Mouse (Mus musculus): ENCODE data around the gene Olfr530.

GRCm38 (mm10) chr7:140333717-140334116, 42.4 kb downstream of the Olfr530 start, which contains the start of gene Olfr527:
- TF ChIP-seq EP300 (IDR thresholded peaks at IDR 0.05; ENCODE audit: low read depth) (no peak), CTCF (IDR thresholded peaks at IDR 0.05; ENCODE audit: low read depth) (no peak)

Data from liver, postnatal 0 days (tissue).